Mouse (Mus musculus): ENCODE results near the gene Stx19. TPM values are rescaled to one million over a fixed set of nuclear protein-coding genes. Genes with fewer than 3 reads are reported as not detected.

Gene Stx19
- polyA plus RNA-seq, 1 experiment, result not detected

DNA sequence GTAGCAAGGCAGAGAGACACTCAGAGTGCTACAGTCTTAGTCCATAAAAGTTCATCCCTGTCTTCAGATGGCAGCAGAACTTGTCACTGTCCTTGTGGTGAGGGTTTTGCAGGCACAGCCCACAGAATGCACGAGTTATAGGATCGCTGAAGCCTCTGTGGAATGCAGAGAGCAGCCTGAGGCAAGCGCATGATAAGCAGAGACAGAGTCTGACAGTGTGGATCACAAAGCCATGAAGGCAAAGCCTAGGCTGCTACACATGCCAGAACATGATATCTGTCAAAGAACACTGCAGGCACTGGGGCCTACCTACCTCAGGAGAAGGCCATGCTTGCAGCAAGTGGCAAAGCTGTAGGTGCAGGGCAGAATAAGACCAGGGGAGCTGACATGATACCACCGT, 15.1 kb upstream of the Stx19 start:
- WGBS, result 90% methylated on average over 4 of the region's 4 CpGs
- no peak for DNase-seq
- H3K4me3 ChIP-seq (replicated peaks; ENCODE audit: insufficient read depth, low read depth, low read length), result no peak overlapping the region
- no peak overlapping the region for H3K27ac ChIP-seq (ENCODE audit: insufficient read depth, low read length)
- no peaks in the 10 kb centered on the region for H3K27me3 ChIP-seq (ENCODE audit: control insufficient read depth, insufficient read depth, low read length)
- TF ChIP-seq POLR2A (IDR thresholded peaks at IDR 0.05; ENCODE audit: borderline replicate concordance, insufficient read depth, low read length), result no peak
- no peak for TF ChIP-seq CTCF (IDR thresholded peaks at IDR 0.05; ENCODE audit: borderline replicate concordance, insufficient read depth, low read depth, low read length)
- H3K4me1 ChIP-seq (ENCODE audit: control insufficient read depth, insufficient read depth, low read length), result no peaks in the 10 kb centered on the region

DNA sequence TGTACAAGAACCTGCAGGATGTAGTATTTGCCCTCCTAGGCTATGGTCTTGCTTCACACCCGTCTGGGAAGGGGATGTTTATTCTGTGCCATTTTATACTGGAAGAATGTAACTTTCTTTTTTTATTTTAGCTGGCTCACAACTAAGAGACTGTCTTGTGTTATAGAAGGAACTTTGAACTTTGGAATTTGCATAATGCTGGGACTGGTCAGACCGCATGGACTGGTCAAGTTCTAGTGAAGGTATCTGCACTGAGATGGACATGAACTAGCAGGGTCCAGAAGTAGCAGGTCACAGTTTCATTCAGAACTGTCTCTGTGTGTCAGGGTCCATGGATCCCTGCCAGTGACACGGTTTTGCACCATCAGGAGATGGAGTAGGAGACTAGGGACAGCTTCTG, 14.6 kb upstream of the Stx19 start:
- Histone ChIP-seq H3K4me1 (ENCODE audit: control insufficient read depth, insufficient read depth, low read length) (no peaks in the 10 kb centered on the region), H3K27ac (ENCODE audit: insufficient read depth, low read length) (no peak overlapping the region), H3K4me3 (replicated peaks; ENCODE audit: insufficient read depth, low read depth, low read length) (no peak overlapping the region), H3K27me3 (ENCODE audit: control insufficient read depth, insufficient read depth, low read length) (no peaks in the 10 kb centered on the region)
- TF ChIP-seq CTCF (IDR thresholded peaks at IDR 0.05; ENCODE audit: borderline replicate concordance, insufficient read depth, low read depth, low read length), result no peak
- no peak for TF ChIP-seq POLR2A (IDR thresholded peaks at IDR 0.05; ENCODE audit: borderline replicate concordance, insufficient read depth, low read length)
- no peak for DNase-seq
- 98% methylated on average over 3 of the region's 3 CpGs for WGBS

DNA sequence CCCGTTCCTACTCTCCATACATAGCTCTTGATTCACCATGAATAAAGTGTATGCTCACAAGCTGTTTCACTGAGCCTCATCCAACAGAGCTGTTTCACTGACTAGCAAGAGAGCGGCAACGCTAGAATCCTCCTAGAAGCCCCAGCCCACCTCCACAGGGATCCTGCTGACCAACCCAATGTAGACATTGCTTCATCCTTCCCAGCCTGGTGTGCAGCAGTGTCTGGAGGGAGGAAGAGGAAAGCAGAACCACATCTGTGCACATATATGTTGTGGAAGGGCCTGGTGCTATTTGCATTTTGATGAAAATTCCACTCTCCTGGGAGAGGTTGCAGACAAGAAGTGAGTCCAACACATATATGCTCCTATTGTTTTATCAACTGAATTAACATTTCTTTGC, 9.9 kb upstream of the Stx19 start:
- Histone ChIP-seq H3K4me3 (replicated peaks; ENCODE audit: insufficient read depth, low read depth, low read length) (no peak overlapping the region), H3K27ac (ENCODE audit: insufficient read depth, low read length) (no peak overlapping the region), H3K27me3 (ENCODE audit: control insufficient read depth, insufficient read depth, low read length) (no peaks in the 10 kb centered on the region), H3K4me1 (ENCODE audit: control insufficient read depth, insufficient read depth, low read length) (no peaks in the 10 kb centered on the region)
- no peak for DNase-seq
- TF ChIP-seq CTCF (IDR thresholded peaks at IDR 0.05; ENCODE audit: borderline replicate concordance, insufficient read depth, low read depth, low read length) (no peak), POLR2A (IDR thresholded peaks at IDR 0.05; ENCODE audit: borderline replicate concordance, insufficient read depth, low read length) (no peak)
- WGBS, result 94% methylated on average over 3 of the region's 3 CpGs

DNA sequence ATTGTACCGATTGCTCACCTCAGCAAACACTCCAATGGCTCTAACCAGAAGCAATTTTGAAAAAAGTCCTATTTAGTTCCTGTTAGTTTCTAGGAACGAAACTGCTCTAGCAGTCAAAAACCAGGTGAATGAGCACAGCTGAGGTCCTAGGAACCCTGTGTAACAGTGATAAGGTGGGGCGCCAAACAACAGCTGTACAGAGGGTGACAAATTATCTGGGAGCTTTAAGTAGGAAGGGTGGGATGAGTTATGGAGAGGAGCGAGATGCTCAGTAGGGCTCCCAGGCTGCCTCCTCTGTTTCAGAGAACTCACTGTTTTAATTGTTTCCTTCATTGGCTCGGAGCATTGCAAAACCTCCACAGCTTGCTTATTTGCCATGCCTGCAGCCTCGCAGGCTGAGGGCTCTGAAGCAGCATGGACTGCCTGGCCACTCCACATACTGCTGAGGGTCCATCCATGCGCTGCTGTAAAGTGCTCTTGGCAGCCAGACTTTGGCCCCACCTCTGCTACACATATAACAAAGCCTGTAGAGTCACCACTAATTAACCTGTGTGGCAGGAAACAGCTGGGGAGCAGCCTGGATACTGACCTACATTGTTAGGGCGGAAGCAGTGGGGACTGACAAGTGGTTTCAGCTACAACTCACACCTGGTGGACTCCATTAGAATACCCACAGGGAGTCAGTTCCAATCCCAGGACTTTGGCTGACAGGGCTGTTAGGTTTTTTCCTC, 7.1 kb upstream of the Stx19 start:
- DNase-seq, result no peak
- H3K4me1 ChIP-seq (ENCODE audit: control insufficient read depth, insufficient read depth, low read length), result no peaks in the 10 kb centered on the region
- no peak for TF ChIP-seq CTCF (IDR thresholded peaks at IDR 0.05; ENCODE audit: borderline replicate concordance, insufficient read depth, low read depth, low read length)
- TF ChIP-seq POLR2A (IDR thresholded peaks at IDR 0.05; ENCODE audit: borderline replicate concordance, insufficient read depth, low read length), result no peak
- H3K27me3 ChIP-seq (ENCODE audit: control insufficient read depth, insufficient read depth, low read length), result no peaks in the 10 kb centered on the region
- no peak overlapping the region for H3K4me3 ChIP-seq (replicated peaks; ENCODE audit: insufficient read depth, low read depth, low read length)
- WGBS, result 69% methylated on average over 8 of the region's 8 CpGs
- no peak overlapping the region for H3K27ac ChIP-seq (ENCODE audit: insufficient read depth, low read length)

DNA sequence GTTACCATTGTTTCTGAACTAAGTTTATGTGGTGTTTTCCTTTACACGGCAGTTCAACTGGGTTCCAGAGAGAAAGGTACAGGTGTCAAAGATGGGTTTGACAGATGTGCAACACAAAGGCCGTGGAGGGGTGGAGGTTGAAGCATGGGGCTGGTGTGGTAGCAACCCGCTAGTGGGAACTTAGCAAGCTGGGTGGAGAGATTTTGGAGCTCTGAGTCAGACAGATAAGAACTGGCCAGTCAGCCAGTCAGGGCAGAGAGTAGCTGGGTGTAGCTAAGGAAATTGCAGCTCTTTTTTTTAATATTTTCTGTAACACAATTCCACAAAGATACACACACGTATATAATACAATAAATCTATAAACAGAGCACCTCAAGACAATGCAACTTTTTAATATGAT, 3.6 kb upstream of the Stx19 start:
- 96% methylated on average over 4 of the region's 4 CpGs for WGBS
- no peaks in the 10 kb centered on the region for H3K4me1 ChIP-seq (ENCODE audit: control insufficient read depth, insufficient read depth, low read length)
- no peak overlapping the region for H3K4me3 ChIP-seq (replicated peaks; ENCODE audit: insufficient read depth, low read depth, low read length)
- no peak for TF ChIP-seq POLR2A (IDR thresholded peaks at IDR 0.05; ENCODE audit: borderline replicate concordance, insufficient read depth, low read length)
- no peak for TF ChIP-seq CTCF (IDR thresholded peaks at IDR 0.05; ENCODE audit: borderline replicate concordance, insufficient read depth, low read depth, low read length)
- no peak for DNase-seq
- H3K27me3 ChIP-seq (ENCODE audit: control insufficient read depth, insufficient read depth, low read length), result no peaks in the 10 kb centered on the region
- H3K27ac ChIP-seq (ENCODE audit: insufficient read depth, low read length), result no peak overlapping the region

DNA sequence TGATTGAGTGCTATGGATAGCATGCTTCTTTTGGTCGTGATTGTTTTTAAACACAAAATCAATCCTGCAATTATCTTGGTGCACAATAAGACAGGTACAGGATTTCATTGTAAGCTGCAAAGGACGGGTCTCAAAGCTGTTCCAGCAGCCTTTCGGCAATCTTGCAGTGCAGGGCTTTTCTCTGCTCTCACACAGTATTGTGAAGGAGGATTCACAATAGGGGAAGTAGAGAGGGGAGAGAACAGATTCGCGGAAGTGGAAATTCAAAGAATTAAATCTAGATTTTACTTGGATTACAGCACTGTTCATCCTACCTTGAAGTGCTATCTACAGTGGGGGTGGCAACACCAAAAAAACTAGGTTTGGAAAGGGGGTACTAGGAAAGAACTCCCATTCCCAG, 686 bp upstream of the Stx19 start:
- no peak overlapping the region for H3K4me3 ChIP-seq (replicated peaks; ENCODE audit: insufficient read depth, low read depth, low read length)
- no peak overlapping the region for H3K27ac ChIP-seq (ENCODE audit: insufficient read depth, low read length)
- WGBS, result 88% methylated on average over 5 of the region's 5 CpGs
- no peak for DNase-seq
- TF ChIP-seq POLR2A (IDR thresholded peaks at IDR 0.05; ENCODE audit: borderline replicate concordance, insufficient read depth, low read length), result no peak
- TF ChIP-seq CTCF (IDR thresholded peaks at IDR 0.05; ENCODE audit: borderline replicate concordance, insufficient read depth, low read depth, low read length), result no peak
- H3K4me1 ChIP-seq (ENCODE audit: control insufficient read depth, insufficient read depth, low read length), result no peaks in the 10 kb centered on the region
- H3K27me3 ChIP-seq (ENCODE audit: control insufficient read depth, insufficient read depth, low read length), result no peaks in the 10 kb centered on the region

DNA sequence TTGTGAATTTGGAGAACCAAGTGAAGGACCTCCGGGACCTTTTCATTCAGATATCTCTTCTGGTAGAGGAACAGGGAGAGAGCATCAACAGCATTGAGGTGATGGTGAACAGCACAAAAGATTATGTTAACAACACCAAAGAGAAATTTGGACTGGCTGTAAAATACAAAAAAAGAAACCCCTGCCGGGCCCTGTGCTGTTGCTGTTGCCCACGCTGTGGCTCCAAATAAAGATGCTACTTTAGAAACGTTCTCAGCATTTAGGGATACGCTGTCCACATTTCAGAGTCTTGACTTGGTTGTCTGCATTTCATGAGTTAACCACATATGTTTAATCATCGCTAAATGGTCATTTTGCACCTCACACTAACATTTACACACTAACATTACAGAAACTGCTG, 8.0 kb downstream of the Stx19 start:
- no peak for TF ChIP-seq POLR2A (IDR thresholded peaks at IDR 0.05; ENCODE audit: borderline replicate concordance, insufficient read depth, low read length)
- no peak for TF ChIP-seq CTCF (IDR thresholded peaks at IDR 0.05; ENCODE audit: borderline replicate concordance, insufficient read depth, low read depth, low read length)
- no peak overlapping the region for H3K4me3 ChIP-seq (replicated peaks; ENCODE audit: insufficient read depth, low read depth, low read length)
- H3K4me1 ChIP-seq (ENCODE audit: control insufficient read depth, insufficient read depth, low read length), result no peaks in the 10 kb centered on the region
- no peaks in the 10 kb centered on the region for H3K27me3 ChIP-seq (ENCODE audit: control insufficient read depth, insufficient read depth, low read length)
- WGBS, result 92% methylated on average over 6 of the region's 6 CpGs
- no peak overlapping the region for H3K27ac ChIP-seq (ENCODE audit: insufficient read depth, low read length)
- no peak for DNase-seq

DNA sequence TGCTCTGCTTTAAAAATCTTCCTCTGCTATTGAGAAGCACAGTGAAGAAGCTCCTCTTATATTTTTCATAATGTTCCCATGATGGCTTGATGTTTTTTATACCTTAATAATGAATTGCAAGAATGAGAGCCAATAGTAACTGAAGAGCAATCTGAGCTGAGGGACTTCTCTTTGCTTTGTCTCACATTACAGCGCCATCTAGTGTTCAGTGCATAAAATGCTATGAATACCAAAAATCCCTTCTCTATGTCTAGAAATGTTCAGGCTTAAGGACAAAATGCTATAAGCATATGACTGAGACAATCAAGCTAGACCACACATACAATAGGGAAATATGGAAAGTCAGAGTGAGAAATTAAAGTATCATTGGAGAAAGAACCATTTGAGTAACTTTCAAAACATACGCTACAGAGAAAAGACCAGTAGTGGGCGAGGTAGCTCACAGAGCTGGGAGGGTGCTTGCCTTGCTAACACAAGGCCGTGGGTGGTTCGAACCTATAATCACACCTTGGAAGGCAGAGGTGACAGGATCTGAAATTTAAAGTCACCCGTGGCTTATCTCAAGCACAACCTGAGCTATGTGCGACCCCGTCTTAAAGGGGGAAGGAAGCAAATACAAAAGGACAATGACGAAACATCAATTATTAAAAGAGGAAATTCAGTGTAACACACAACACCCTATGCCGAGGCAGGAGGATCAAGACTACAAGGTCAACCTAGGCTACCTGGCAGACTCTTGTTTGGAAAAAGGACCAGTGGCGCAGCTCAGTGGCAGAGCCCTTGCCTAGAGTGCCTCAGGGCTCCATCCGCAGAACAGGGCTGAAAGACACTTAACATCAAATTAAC, 11.9 kb downstream of the Stx19 start:
- Histone ChIP-seq H3K4me3 (replicated peaks; ENCODE audit: insufficient read depth, low read depth, low read length) (no peak overlapping the region), H3K27me3 (ENCODE audit: control insufficient read depth, insufficient read depth, low read length) (no peaks in the 10 kb centered on the region), H3K27ac (ENCODE audit: insufficient read depth, low read length) (no peak overlapping the region), H3K4me1 (ENCODE audit: control insufficient read depth, insufficient read depth, low read length) (no peaks in the 10 kb centered on the region)
- peak in 1 of 2 experiments; percentile 18 for DNase-seq
- WGBS, result 79% methylated on average over 12 of the region's 12 CpGs
- TF ChIP-seq POLR2A (IDR thresholded peaks at IDR 0.05; ENCODE audit: borderline replicate concordance, insufficient read depth, low read length) (no peak), CTCF (IDR thresholded peaks at IDR 0.05; ENCODE audit: borderline replicate concordance, insufficient read depth, low read depth, low read length) (peak; percentile 45; the same call in 1 of the 2 replicates)

Measured in cerebellum, adult 2 months (tissue).